8 mouse cellular contexts compared by ENCODE assay signal in the genomic region with DNA sequence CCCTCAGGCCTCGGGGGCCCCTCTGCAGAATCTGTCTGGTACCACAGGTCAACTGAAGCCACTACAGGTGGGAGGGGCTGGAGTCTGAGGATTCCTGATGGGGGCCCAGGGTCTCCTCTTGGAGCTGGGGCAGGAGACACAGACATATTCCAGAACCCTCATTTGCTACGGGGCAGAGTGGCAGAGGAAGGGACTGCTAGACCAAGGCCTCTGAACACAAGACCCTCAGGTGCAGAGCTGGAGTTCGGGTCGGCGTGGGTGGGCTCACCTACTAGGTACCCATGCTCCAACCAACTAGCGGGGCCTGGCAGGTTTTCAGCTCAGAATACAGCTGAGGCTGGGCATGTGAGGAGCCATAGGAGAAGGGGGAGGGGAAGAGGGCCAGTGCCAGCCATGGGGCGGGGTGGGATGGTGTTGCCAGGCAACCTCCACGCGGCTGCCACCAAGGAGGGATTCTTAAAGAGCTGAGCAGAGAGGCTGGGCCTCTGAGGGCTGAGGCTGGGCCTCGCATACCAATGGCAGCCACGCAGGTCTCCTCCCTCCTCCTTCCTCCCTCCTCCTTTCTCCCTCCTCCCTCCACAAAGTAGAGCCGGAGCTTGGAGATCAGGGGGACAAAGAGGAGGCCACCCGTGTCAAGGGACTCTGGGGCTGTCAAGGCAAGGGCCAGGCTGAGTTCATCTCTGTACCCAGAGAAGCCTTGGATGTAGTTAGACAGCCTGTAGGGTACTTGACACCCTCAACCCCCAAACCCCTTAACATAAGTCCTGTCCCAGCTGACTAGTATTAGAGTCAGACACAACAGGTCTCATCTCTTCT. TPM values are rescaled to one million over a fixed set of nuclear protein-coding genes. Genes with fewer than 3 reads are reported as not detected.
DNase-seq lines count a peak whose midpoint lies in the region; ATAC-seq and TF ChIP-seq lines count a peak whose summit lies in the region.

No protein-coding gene starts in this region.

- intact Hi-C loops in heart, postnatal 10 days (cut with DNase I): no loop called here

- no peak overlapping the region for H3K4me2 ChIP-seq in heart, embryonic 15.5 days
- H3K4me2 ChIP-seq in liver, embryonic 14.5 days (ENCODE audit: low read depth): no peak overlapping the region
- H3K4me2 ChIP-seq in neural tube, embryonic 14.5 days (ENCODE audit: low read depth, low read length): peak overlapping the region; percentile 1; the same call in 1 of the 2 replicates

- peaks cover 24% of the 10 kb centered on the region for H3K27me3 ChIP-seq in heart, embryonic 15.5 days
- H3K27me3 ChIP-seq in forebrain, embryonic 10.5 days (ENCODE audit: poor library complexity, severe bottlenecking): peaks cover 75% of the 10 kb centered on the region
- peaks cover 11% of the 10 kb centered on the region for H3K27me3 ChIP-seq in liver, embryonic 14.5 days (ENCODE audit: control insufficient read depth, insufficient read depth, low read length)
- H3K27me3 ChIP-seq in neural tube, embryonic 14.5 days (ENCODE audit: control insufficient read depth, insufficient read depth, low read length): no peaks in the 10 kb centered on the region

- peak; percentile 66 for ATAC-seq in heart, embryonic 15.5 days (replicated peaks; ENCODE audit: insufficient number of reproducible peaks, insufficient read depth, low FRiP score, low read depth)
- peak; percentile 45; the same call in 1 of the 2 replicates for ATAC-seq in liver, embryonic 14.5 days (ENCODE audit: insufficient read depth)
- ATAC-seq in neural tube, embryonic 14.5 days (ENCODE audit: low read depth): peak; percentile 93

- no peak overlapping the region for H3K27ac ChIP-seq in heart, embryonic 15.5 days
- peak overlapping the region; percentile 82 for H3K27ac ChIP-seq in forebrain, embryonic 10.5 days
- no peak overlapping the region for H3K27ac ChIP-seq in liver, embryonic 14.5 days
- H3K27ac ChIP-seq in neural tube, embryonic 14.5 days (ENCODE audit: low read depth, low read length): peak overlapping the region; percentile 6; the same call in 1 of the 2 replicates

- 18% methylated on average over 13 of the region's 13 CpGs for WGBS in heart, embryonic 15.5 days
- 11% methylated on average over 13 of the region's 13 CpGs for WGBS in forebrain, embryonic 10.5 days
- 26% methylated on average over 13 of the region's 13 CpGs for WGBS in liver, embryonic 14.5 days (ENCODE audit: insufficient replicate concordance)
- 5% methylated on average over 13 of the region's 13 CpGs for WGBS in neural tube, embryonic 14.5 days

- no peaks in the 10 kb centered on the region for H3K9me3 ChIP-seq in heart, embryonic 15.5 days (replicated peaks)
- no peaks in the 10 kb centered on the region for H3K9me3 ChIP-seq in forebrain, embryonic 10.5 days
- no peaks in the 10 kb centered on the region for H3K9me3 ChIP-seq in liver, embryonic 14.5 days (ENCODE audit: control insufficient read depth, low read length)
- no peaks in the 10 kb centered on the region for H3K9me3 ChIP-seq in neural tube, embryonic 14.5 days (ENCODE audit: control insufficient read depth, low read length)

- no peak overlapping the region for H3K4me3 ChIP-seq in heart, embryonic 15.5 days
- peak overlapping the region; percentile 27 for H3K4me3 ChIP-seq in forebrain, embryonic 10.5 days
- no peak overlapping the region for H3K4me3 ChIP-seq in liver, embryonic 14.5 days (ENCODE audit: insufficient read depth in 1 of 2, low read depth in 2 of 2, low read length in 2 of 2)
- H3K4me3 ChIP-seq in neural tube, embryonic 14.5 days (ENCODE audit: low read depth, low read length): no peak overlapping the region

- no peak overlapping the region for H3K9ac ChIP-seq in heart, embryonic 15.5 days
- H3K9ac ChIP-seq in liver, embryonic 14.5 days (replicated peaks): no peak overlapping the region
- no peak overlapping the region for H3K9ac ChIP-seq in neural tube, embryonic 14.5 days (replicated peaks; ENCODE audit: low read depth, low read length)

- DNase-seq in heart, postnatal 10 days: no peak
- peak; percentile 84 for DNase-seq in forebrain, embryonic 10.5 days (ENCODE audit: extremely low spot score, low spot score)
- peak; percentile 62 to 75 for DNase-seq in kidney, adult 8-10 months
- no peak for DNase-seq in liver, embryonic 14.5 days (ENCODE audit: low read depth in 3 of 3, low spot score in 3 of 3)
- no peak for DNase-seq in gastrocnemius, postnatal 4 days (ENCODE audit: low spot score in 2 of 2)
- no peak for DNase-seq in cerebellum, adult 11 months

- peaks cover 23% of the 10 kb centered on the region for H3K4me1 ChIP-seq in heart, embryonic 15.5 days (replicated peaks)
- H3K4me1 ChIP-seq in forebrain, embryonic 10.5 days: peaks cover 64% of the 10 kb centered on the region
- H3K4me1 ChIP-seq in liver, embryonic 14.5 days (replicated peaks; ENCODE audit: control insufficient read depth in 2 of 2, insufficient read depth in 2 of 2, low read length in 1 of 2): peaks cover 0 to 9% of the 10 kb centered on the region in 2 experiments; a peak in 2 of 4 replicates
- H3K4me1 ChIP-seq in neural tube, embryonic 14.5 days (ENCODE audit: control insufficient read depth, insufficient read depth, low read length): peaks cover 20% of the 10 kb centered on the region

- no peak for TF ChIP-seq EP300 in liver, embryonic 14.5 days (IDR thresholded peaks at IDR 0.05; ENCODE audit: low read depth)

- H3K36me3 ChIP-seq in heart, embryonic 15.5 days: no peaks in the 10 kb centered on the region
- H3K36me3 ChIP-seq in forebrain, embryonic 10.5 days (replicated peaks): no peaks in the 10 kb centered on the region
- H3K36me3 ChIP-seq in liver, embryonic 14.5 days (replicated peaks; ENCODE audit: control insufficient read depth, insufficient read depth, low read depth): no peaks in the 10 kb centered on the region
- H3K36me3 ChIP-seq in neural tube, embryonic 14.5 days (ENCODE audit: control insufficient read depth, insufficient read depth, low read length): no peaks in the 10 kb centered on the region

- no peak for TF ChIP-seq CTCF in liver, embryonic 14.5 days (IDR thresholded peaks at IDR 0.05; ENCODE audit: low read depth)

RNA-seq across cellular contexts. Expression of gene Otub1, which starts 33.9 kb away (rescaled TPM):
- 122 and 135 TPM in 2 replicates for polyA plus RNA-seq in heart, embryonic 15.5 days (2015; fragmentation: Nextera tagmentation; extraction: Ambion mirVana)
- total RNA-seq in heart, postnatal 10 days (2021): 100 to 1,000 TPM; 102 to 104 TPM
- polyA plus RNA-seq in forebrain, embryonic 10.5 days (2016; fragmentation: Nextera tagmentation; extraction: Ambion mirVana): 275 and 280 TPM in 2 replicates
- 31.5 and 34.7 TPM in 2 replicates for polyA plus RNA-seq in liver, embryonic 14.5 days (2012; rRNA removed)
- 50.5 and 52.4 TPM in 2 replicates for polyA plus RNA-seq in liver, embryonic 14.5 days (2014; fragmentation: Nextera tagmentation; extraction: Ambion mirVana)
- polyA plus RNA-seq in neural tube, embryonic 14.5 days (2014; fragmentation: Nextera tagmentation; extraction: Ambion mirVana): 240 and 255 TPM in 2 replicates
- total RNA-seq in gastrocnemius, postnatal 4 days (2021): 10 to 100 TPM; 73.9 to 79.3 TPM

RNA-seq across cellular contexts. Expression of gene Cox8a, which starts 45.2 kb away (rescaled TPM):
- polyA plus RNA-seq in heart, embryonic 15.5 days (2015; fragmentation: Nextera tagmentation; extraction: Ambion mirVana): 1,507 and 2,028 TPM in 2 replicates
- 100 to 1,000 TPM; 661 to 717 TPM for total RNA-seq in heart, postnatal 10 days (2021)
- polyA plus RNA-seq in forebrain, embryonic 10.5 days (2016; fragmentation: Nextera tagmentation; extraction: Ambion mirVana): 862 and 888 TPM in 2 replicates
- 282 and 547 TPM in 2 replicates for polyA plus RNA-seq in liver, embryonic 14.5 days (2012; rRNA removed)
- polyA plus RNA-seq in liver, embryonic 14.5 days (2014; fragmentation: Nextera tagmentation; extraction: Ambion mirVana): 803 and 809 TPM in 2 replicates
- polyA plus RNA-seq in neural tube, embryonic 14.5 days (2014; fragmentation: Nextera tagmentation; extraction: Ambion mirVana): 1,130 and 1,330 TPM in 2 replicates
- total RNA-seq in gastrocnemius, postnatal 4 days (2021): 100 to 1,000 TPM; 437 to 448 TPM

Comparison
In these comparisons a context has a peak if more than half of its experiments do, and no peak if none do; other contexts are left out.
1. H3K27ac ChIP-seq: peak in forebrain, embryonic 10.5 days (single experiment) and neural tube, embryonic 14.5 days (single experiment); none in heart, embryonic 15.5 days (single experiment) and liver, embryonic 14.5 days (single experiment).
2. DNase-seq: peak in forebrain, embryonic 10.5 days (single experiment) and kidney, adult 8-10 months (2 of 2); none in heart, postnatal 10 days (0 of 2), liver, embryonic 14.5 days (0 of 3), gastrocnemius, postnatal 4 days (0 of 2) and cerebellum, adult 11 months (single experiment).
3. Peak in every context shown above with its lines, with median percentiles within 50 percentile points of each other: ATAC-seq.